Mouse (Mus musculus): ENCODE data around the gene Htr6.
A peak's percentile ranks its signal among the peaks of the same experiment; 100 is the strongest.

Gene Htr6

DNA sequence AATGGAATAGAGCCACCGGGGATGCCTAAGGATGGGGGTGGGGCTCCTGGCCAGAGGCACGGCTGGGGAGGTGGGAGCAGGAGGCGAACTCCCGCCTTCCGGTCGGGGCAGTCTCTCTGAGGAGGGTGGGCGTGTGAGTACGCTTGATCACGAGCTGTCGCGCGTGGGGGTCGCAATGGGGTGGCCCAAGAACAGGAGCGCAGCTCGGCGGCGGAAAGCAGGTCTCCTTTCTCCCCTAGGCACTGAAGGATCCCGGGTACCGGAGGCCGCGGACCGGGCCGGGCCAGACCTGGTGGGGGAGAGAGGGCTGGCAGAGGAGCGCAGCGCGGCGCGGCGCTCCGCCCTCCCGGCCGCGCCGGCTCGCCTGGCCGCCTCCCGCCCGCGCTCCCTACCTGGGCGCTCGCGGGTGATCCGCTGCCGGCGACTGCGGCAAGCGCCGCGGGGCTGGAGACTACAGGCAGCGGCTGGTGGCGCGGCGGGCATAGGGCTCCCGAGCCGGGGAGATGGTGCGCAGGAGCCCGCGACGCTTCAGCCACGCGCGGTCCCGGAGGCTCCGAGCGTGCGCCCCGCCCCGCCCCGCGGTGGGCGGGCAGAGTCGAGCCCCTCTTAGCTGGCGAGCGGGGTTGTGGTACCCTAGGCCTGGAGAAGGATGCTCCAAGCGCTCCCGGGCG lies at the start of gene Htr6:
TSS of gene Htr6 (minus strand) at position 530 of the 671 bp plus-strand sequence.
- no peak for DNase-seq

DNA sequence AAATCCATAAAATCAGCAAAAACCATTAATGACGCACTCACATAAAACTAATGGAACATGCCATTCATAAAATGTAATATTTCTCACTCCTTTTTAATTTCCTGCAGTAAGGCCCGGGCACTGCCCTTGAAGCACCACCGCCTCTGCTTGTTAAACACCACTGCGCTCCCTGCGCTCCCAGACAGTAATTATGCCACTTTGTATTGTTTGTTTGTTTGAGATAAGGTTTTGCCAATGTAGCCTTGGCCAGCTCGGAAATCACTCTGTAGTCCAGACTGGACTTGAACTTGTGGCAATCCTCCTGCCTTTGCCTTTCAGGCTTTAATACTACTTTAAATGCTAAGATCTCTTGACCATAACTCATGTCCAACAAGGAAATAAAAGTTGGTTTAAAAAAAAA lies 49.6 kb upstream of the Htr6 start:
- DNase-seq: no peak

DNA sequence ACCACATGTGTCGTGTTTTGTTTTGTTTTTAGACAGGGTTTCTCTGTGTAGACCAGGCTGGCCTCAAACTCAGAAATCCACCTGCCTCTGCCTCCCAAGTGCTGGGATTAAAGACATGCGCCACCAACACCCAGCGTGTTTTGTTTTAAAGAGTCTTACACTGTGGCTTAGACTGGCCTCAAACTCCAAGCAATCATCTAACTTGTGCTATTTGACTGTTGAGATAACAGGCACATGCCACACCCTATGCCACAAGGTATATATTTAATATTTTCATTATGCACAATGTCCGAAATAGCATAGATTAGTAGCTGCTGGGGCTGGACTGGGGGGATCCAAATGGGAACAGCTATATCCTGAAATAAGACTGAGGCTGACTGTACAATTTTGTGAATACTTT lies 47.2 kb upstream of the Htr6 start:
- no peak for DNase-seq

DNA sequence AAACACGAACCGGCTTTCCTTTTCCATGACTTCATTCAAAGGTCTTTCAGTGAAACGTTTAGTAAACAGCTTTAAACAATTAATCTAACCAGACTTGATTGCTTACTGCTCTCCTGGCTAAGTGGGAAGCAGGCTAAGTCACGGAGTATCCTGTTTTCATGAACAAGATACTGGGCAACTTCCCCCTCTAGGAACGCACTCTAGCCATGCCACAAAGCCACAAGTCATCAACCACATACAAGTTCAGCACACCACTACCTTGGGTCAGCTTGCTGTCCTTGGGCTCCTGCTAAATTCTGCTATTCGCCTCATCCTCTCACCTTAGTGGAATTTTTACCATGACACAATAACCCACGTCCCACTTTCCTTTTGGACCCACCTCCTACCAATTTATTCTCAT lies 45.6 kb upstream of the Htr6 start:
- DNase-seq: no peak

DNA sequence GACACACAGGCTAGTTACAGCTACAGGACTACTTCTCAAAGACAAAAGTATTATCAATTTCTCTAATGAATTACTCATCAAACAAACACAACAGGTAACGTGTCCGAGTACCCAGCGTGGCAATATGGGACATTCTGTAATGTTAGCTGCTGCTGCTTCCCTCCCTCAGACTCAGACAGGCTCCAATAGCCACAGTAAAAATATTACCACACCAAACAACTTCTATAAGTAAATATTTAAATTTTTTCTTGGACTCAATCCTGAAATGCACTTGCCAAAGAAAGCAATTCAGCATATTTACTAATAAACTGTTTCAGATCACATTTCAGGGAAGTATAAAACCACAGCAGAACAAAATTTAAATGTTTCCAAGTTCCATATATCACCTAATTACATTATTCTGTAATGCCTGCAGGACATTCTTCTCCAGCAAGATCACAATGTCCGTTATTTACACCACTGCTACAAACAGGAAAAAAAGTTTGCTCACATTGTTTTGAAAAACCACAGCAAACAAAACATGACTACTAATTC lies 45.0 kb upstream of the Htr6 start:
- DNase-seq: no peak

DNA sequence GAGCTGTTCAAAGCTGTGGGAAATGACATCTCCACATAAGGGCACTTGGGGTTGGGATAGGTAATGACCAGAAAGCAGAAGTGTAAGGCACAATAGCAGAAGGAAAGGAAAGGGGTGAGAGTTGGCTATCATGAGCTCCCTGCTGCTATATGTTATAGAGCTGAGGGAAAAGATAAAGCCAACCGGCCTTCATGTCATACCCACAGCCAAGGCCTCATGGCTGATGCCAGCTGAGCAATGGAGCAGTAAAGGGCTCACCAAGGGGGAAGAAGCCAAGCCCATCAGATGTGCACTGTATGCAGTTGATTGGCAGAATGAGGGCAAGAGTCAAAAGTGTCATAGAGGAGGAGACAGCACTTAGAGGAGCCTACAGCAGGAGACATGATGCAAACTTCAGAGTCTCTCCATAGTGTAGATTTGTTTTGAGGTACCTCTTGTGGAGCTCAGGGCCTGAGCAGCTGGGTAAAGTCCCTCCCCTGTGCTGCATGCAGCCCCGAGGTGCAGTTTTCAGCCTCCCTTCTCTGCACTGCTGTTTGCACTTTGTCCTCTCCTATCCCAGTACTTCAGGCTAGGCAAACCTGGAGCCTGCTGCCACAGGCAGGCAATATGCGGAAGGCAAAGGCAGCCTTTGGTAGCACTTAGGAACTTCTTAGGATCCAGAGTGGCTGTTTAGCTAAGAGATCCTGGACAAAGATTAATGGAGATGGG lies 41.1 kb upstream of the Htr6 start:
- DNase-seq: peak in 1 of 2 experiments; percentile 55

DNA sequence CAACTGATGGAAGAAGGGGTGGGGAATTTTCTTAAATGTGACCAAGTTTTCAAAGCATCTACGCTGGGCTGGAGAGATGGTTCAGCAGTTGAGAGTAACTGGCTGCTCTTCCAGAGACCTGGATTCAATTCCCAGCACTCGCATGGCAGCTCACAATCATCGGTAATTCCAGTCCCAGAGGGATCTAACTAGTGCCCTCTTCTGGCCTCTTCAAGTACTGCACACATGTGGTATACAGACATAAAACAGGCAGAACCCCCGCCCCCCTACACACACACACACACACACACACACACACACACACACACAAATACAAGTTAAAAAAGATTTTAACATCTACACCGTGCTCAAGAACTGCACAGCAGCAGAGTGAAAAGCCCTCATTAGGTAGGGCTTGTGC lies 40.4 kb upstream of the Htr6 start:
- DNase-seq: no peak

DNA sequence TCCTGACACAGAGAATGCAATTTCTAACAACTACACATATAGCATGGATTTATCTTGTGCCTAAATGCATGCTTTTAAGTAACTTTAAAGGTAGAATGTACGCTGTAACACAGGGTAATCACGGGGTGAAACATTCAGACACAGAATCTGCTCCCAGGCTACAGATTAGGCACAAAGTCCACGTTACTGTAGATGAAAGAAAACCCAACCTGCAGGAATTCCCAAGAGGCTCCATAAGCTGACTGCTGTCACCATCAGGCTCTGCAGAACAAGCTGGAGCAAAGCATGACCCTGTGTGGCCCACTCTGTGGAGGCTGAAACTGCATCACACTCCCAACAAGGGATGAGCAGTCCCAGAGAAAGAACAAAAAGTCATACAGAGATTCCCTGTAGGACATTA lies 37.1 kb upstream of the Htr6 start:
- DNase-seq: no peak

DNA sequence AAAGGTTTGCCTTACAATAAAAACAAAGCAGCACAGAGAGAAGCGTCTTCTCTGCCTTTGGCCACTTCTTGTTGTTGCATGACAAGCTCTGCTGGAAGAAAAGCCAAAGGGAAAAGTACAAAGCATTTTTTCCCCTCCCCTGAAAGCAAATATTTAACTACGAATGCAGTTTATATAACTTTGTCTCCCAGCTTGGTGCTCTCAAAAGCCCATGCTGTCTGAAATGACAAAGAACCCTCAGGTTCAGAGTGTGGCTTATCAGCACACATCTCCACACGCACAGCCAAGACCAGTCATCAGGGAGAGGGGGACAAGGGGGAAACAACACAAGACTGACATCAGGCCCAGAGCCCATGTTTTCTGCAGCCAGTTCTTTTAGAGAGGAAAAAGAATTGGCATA lies 36.1 kb upstream of the Htr6 start:
- peak; percentile 54 to 81 for DNase-seq

DNA sequence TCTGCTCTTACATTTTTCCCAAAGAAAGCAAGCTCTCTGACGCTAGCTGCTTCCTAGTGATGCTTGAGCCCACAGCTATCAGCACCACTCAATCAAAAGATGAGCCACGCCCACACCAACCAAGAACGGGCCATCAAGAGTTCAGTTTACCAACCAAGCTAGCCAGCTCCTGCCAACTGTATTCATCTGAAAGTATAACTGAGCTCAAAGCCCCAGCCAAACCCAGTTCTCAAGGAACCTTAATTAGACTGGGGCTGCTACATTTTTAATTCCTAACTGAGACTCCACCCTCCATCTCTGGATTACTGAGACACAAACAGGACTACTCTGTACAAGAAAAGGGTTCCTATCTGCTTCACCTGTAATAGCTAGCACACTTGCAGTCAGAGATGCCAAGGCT lies 35.5 kb upstream of the Htr6 start:
- DNase-seq: peak; percentile 39 to 69

DNA sequence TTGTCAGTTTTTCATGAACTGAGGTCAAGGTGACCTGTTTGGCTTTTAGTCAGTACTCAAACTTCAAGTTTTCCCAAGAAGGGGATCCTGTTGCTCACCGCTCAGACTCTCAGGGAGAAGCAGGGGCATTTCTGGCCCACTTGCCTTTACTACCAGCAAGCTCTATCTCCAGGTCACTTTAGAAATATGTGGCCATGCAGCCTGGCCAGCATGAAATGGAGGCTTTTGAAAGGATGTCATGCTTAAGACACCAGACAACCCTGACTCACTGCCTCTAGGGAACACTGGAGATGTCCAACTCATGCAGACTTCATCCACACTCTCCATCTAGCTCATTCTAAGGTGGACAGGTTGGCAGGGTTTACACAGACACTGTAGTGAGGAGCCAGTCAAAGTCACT lies 30.1 kb upstream of the Htr6 start:
- DNase-seq: no peak

DNA sequence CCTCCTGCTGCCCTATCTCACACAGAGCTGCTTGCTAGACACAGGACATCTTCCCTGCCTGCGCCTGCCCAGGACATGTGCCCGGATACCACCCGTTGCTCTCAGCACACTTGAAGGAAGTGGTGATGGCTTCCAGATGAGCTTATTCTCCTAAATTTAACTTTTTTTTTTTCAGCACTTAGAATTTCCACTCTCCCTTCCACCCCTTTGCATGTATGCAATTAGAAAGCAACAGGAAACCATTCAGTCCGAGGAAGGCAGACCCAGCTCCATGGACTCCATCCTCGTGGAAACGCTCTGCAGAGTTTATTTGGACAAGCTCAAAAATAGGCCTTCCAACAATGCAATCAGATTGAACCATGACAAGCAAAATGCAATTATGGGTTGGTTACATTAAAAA lies 26.2 kb upstream of the Htr6 start:
- DNase-seq: no peak

DNA sequence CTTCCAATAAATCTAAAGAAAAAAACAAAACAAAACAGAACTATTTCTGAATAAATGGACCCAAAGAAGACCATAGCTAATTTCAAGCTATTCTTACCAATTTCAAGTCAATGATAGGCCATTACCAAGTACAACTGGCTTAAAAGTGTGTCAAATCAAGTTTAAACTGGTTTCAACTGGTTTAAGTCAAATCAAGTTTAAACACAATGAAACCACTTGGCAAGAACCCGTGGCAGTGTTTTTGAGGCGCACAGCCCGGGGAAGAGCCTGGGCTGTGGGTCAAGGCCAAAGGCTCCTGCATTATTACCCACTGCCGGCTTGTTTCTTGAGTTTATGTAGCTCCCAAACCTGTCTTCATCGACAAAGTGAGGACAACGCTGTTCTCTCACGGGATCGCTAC lies 25.0 kb upstream of the Htr6 start:
- no peak for DNase-seq

DNA sequence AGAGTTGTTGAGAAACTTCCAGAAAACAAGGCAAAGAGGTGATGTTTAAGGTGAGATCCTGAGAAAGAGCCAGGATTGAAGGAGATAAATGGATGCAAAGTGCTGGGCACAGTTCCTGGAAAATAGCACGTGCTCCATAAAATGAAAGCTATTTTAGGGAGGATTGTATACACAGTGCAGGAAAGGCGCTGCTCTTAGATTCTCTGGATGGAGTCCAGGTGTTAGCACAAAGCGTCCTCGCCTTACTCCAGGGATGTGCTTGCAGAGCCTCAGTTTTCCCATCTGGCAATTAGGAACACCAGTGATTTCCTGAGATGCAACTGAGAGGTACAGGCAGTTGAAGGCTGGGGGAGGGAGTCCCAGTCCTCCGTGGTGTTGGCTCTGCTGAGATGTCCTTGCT lies 20.8 kb upstream of the Htr6 start:
- no peak for DNase-seq

DNA sequence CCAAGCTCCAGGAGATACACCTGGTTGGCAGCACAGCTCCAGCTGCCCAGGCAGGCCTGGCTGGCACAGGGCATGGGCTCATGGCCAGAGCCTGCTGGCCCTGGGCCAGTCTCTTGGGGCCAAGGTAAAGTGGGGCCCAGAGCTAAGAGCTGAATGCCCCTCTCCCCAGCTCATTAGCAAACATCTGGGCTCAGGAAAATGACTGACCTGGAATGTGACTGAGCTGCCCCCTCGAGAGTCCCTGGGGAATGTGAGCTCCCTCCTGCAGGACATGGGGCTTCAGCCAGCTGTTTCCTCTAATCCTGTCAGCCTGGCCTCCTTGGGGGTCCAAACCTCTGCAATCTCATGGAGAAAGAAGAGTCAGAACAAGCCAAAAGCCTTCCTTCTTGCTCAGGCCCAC lies 20.0 kb upstream of the Htr6 start:
- peak; percentile 70 to 74 for DNase-seq

DNA sequence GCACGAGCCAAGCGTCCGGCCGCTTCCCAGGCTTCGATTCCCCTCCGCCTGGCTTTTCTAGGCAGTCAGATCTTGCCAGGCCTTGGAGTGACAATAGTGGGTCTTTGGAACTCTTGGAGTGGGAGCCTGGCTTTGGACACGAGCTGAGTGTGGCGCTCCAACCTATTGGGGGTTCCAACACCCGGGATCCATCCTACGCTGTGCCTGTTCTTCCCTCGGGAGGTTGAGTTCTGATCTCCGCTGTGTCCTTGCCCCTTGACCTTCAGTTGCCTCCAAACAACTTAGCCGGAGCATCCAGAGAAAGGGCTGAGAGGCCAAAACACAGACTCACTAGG lies 17.8 kb upstream of the Htr6 start:
- DNase-seq: no peak

DNA sequence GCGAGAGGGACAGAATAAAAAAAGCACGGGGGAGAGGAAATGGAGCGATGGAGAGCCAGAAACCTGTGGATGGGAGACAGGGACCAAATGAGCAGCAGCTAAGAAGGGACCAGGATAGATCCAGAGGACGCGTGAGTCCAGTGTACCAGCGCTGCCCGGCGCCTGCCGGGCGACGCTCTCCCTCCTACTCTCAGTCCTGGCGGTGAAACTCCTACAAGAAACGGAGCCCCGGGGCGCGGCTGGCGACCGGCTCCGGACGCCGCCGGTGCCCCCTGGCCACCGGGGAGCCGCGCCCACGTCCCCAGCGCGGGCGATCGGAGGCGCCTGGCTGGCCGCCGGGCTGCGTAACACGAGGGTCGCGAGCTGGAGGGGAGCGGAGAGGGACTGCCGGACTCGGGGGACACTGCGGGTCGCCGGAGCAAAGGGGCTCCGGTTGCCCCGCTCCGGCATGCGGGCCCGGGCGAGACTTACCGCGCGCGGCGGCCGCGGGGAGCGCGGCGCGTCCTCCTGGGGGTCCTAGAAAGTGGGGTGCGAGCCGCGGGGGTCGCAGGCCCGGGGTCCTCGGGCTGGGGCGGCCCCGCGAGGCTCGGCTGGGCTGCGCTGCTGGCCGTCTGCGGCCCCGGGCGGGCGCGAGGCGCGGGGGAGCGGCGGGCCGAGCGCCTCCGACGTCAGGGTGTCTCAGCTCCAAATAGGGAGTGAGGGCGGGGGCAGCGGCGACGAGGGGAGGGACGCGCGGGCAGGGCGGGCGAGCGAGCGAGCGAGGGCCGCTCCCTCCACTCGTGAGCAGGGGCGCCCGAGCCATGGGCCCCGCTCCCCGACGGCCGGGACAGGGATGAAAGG lies 17.2 kb upstream of the Htr6 start, which contains the start of gene Nbl1:
TSS of gene Nbl1 (minus strand) at position 638 of the 840 bp plus-strand sequence.
- DNase-seq: peak in 1 of 2 experiments; percentile 25

DNA sequence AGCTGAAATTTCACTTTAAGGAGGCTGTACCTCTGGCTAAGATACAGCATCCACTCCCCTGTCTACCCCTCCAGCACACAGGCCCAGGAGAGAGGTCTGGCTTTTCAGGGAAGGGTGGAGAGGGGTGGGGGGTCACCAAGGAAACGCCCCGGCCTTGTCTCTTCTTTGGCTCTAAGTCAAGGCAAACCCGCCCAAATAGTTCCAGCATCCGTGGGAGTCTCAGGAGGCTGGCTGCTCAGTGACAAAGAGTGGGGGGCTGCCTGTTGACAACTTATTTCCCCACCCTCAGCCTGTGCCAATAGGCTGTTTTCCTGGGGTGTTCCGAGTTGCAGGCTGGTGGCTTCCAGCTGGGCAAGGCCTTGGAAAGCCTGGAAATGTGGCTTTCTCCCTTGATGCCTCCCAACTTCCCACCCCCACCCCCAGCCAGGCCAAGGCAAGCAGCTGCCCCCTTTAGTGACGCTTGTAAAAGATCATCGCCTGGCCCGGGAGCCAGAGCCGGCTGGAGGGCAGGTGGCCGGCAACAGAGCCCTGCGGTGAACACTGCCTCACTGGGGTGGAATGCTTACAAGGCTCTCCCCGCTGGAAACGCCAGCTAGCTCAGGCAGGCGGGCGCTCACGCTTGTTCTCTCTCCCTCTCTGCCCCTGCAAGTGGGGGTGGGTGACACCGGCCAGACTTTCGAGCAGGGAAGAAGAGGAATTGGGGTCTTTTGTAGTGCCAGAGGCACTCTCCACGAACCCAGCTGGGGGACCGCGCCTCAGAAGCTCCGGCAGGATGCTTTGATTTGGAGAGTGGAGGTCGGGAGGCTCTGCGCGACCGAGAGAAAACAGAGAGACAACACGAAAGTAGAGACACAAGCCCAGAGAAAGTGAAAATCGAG lies 16.3 kb upstream of the Htr6 start:
- no peak for DNase-seq

DNA sequence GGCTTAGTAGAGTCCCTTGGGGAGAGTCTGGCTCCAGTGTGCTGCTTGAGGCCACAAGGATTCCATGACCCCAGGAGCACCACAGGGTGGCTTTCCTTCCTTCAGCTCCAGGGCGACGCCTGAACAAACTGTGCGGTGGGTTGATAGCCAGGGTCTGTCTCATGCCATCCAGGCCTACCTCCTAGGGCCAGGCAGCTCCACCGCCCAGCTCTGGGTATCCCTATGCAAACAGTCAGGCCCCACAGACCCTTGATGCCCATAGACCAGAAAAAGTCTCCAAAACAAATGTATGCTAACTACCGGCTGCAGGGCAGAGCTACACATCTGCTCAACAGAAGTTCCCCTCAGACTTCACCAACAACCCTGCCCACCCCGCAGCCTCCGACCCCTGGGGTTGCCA lies 15.7 kb upstream of the Htr6 start:
- no peak for DNase-seq

DNA sequence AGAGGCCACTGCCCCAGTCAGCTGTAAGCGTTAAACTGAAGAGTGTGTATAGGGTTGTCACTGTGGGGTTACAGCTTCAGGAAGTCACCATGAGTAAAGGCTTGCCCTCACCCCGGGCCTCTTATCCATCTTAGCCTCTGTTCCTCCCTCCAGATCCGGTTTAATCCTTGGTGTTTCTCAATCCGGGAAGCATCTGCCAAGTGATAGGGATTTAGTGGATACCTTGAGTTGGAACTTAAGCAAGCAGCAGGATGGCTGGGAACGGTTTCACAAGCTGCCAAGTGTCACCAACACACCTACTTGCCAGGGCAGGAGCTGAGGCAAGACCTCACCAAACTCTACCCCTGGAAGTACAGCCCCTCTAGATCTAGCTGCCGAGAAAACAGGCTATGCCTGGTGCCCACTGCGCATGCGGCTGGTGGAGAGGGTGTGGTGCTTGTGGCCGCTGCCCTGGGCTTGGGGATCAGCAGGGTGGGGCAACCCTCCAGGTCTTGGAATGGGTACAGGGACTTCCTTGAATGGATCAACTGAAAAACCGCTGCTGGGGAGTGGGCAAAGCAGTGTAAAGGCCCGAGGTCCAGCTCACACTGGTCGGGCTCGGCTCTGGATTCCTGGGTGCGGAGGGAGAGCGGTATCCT lies 15.1 kb upstream of the Htr6 start:
- no peak for DNase-seq

DNA sequence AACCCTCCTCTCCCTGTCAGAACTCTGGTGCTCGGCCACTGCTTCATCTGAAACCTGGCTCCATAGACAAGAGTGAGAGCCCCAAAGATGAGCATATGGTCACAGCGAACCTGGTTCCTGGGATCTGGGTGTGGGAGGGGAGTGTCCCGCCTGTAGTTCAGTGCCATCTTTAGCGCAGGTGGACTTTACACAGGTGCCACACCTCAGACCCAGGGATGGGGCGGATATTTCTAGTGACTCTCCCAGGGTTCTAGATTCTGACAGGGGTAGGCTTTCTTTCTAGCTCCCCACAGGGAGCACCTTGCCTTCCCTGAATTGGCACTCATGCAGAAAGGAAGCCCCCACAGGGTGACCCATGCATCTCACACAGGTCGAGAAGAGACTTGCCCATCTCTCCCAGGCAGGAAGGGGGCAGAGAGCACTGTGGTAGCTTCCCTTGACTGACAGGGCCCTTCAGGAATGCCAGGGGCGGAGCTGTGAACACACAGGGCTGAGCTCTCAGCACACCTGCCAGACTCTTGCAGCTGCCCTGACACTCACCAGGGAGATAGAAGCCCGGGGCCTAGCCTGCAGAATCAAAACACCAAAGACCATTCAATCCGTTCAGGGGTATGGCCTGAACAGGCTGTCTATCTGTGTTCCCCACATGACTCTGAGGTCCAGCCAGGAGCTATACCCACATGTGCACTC lies 13.8 kb upstream of the Htr6 start:
- peak; percentile 35 to 43 for DNase-seq

DNA sequence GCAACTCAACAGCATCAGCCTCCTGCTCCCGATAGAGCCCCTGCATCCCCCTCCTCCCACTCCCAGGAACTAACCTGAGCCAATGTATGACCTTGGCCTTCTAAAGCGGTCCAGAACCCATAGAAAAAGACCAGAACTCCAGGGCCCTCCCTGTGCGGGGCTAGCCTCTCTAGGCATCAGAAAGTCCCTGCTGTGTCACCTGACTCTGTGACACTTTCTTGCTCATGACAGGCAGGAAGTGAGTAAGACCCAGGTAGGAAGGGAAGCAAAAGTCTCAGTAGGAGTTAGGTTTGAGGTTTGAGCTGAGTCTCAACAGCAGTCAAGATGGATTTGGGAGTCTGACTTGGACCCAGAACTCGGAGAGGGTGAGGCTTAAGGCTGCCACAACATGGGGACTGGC lies 11.6 kb upstream of the Htr6 start:
- DNase-seq: no peak

Measured in kidney, adult 8-10 months (tissue).